Mouse (Mus musculus): Measurements from ENCODE around the gene Chsy1. TPM values are rescaled to one million over a fixed set of nuclear protein-coding genes. Genes with fewer than 3 reads are reported as not detected.
A peak's percentile ranks its signal among the peaks of the same experiment; 100 is the strongest.

Chsy1 gene
- polyA plus RNA-seq, 1 experiment from 2014 or later: 10.0 TPM

DNA sequence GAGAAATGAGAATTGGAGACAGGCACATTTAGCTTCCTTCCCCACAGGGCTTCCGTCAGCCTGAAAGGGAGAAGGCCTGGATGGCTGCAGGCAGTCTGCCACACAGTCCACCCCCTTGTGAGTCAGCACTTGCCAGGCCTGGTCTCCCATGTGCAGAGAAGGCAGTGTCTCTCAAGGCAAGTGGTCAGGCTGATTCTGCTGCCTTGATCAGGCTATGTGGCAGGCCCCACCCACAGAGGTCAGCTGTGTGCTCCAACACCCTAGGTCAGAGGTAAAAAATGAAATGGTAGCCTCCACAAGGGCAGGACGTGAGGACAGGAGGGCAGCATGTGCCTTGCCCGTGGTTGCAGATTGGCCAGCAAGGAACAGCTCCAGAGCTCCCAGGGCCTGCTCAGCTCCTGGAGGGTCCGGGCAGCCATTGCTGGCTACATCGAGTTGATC, 90.1 kb downstream of the Chsy1 start:
- H3K9ac ChIP-seq (ENCODE audit: low read depth, low read length): no peak overlapping the region
- no peaks in the 10 kb centered on the region for H3K36me3 ChIP-seq (ENCODE audit: control insufficient read depth, insufficient read depth, low read length)
- 82% methylated on average over 5 of the region's 5 CpGs for WGBS

DNA sequence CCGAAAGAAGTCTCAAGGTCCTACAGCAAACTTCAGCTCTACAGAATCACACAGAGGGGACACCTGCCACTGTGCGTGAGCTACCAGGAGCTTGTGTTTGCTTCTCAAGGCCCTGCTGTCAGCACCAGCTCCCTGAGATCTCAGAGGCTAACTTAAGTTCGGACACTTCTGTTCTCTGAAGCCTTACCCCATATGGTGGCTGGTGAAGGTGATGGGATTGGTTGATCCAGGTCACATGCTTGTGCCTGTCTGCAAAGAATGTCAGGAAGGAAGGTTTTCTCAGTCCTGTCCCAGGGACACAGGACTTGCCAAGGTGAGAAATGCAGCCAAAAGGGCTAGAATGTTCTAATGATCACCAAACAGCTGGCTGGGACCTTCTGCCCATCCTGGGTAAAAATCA, 91.1 kb downstream of the Chsy1 start:
- H3K36me3 ChIP-seq (ENCODE audit: control insufficient read depth, insufficient read depth, low read length): no peaks in the 10 kb centered on the region
- no peak overlapping the region for H3K27ac ChIP-seq (ENCODE audit: low read depth, low read length)
- no peak overlapping the region for H3K9ac ChIP-seq (ENCODE audit: low read depth, low read length)
- H3K4me1 ChIP-seq (ENCODE audit: control insufficient read depth, insufficient read depth, low read depth, low read length): no peaks in the 10 kb centered on the region
- H3K4me2 ChIP-seq (ENCODE audit: low read length): no peak overlapping the region
- ATAC-seq: no peak
- 79% methylated on average over 3 of the region's 3 CpGs for WGBS
- H3K9me3 ChIP-seq (ENCODE audit: control insufficient read depth, low read length): peaks cover 4% of the 10 kb centered on the region; the same call in 1 of the 2 replicates
- no peak overlapping the region for H3K4me3 ChIP-seq (ENCODE audit: low read length)
- H3K27me3 ChIP-seq (replicated peaks; ENCODE audit: control insufficient read depth, insufficient read depth, low read length): no peaks in the 10 kb centered on the region

More for the DNA sequence above, 90.1 kb downstream of the Chsy1 start:
- Histone ChIP-seq H3K4me3 (ENCODE audit: low read length) (no peak overlapping the region), H3K9me3 (ENCODE audit: control insufficient read depth, low read length) (peaks cover under 1% of the 10 kb centered on the region; the same call in 1 of the 2 replicates), H3K27me3 (replicated peaks; ENCODE audit: control insufficient read depth, insufficient read depth, low read length) (no peaks in the 10 kb centered on the region), H3K4me1 (ENCODE audit: control insufficient read depth, insufficient read depth, low read depth, low read length) (no peaks in the 10 kb centered on the region), H3K4me2 (ENCODE audit: low read length) (no peak overlapping the region), H3K27ac (ENCODE audit: low read depth, low read length) (no peak overlapping the region)
- ATAC-seq: peak; percentile 41; the same call in 1 of the 2 replicates

- H3K4me1 ChIP-seq (ENCODE audit: control insufficient read depth, insufficient read depth, low read depth, low read length): no peaks in the 10 kb centered on the region
- no peak overlapping the region for H3K4me2 ChIP-seq (ENCODE audit: low read length)
- 34% methylated on average over 8 of the region's 8 CpGs for WGBS
- peak; percentile 84 for ATAC-seq
- no peak overlapping the region for H3K9ac ChIP-seq (ENCODE audit: low read depth, low read length)
- no peak overlapping the region for H3K4me3 ChIP-seq (ENCODE audit: low read length)
- no peaks in the 10 kb centered on the region for H3K27me3 ChIP-seq (replicated peaks; ENCODE audit: control insufficient read depth, insufficient read depth, low read length)
- no peaks in the 10 kb centered on the region for H3K36me3 ChIP-seq (ENCODE audit: control insufficient read depth, insufficient read depth, low read length)
- H3K9me3 ChIP-seq (ENCODE audit: control insufficient read depth, low read length): peaks cover 4% of the 10 kb centered on the region; the same call in 1 of the 2 replicates
- no peak overlapping the region for H3K27ac ChIP-seq (ENCODE audit: low read depth, low read length)
These were observed 91.6 kb downstream of the Chsy1 start for GRCm38 (mm10) chr7:66200791-66201450.

DNA sequence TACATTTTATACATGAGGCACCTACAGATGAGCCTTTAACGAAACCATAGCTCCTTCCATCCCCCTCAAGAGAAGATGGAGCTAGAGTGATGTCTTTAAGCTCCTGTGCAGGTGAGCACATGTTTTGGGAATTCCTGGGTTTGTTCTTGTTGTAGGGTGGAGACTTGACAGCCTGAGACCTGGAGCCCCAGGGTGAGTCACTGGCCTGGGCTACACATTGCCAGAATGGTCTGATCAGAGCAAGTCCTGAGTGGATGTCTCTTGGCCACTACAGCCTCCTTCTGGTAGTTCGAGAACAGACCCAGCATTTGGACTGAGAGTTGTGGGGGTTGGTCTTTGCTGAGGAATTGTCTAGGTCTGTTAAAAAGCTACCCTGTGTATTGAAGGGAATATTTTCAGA, 92.3 kb downstream of the Chsy1 start:
- H3K4me3 ChIP-seq (ENCODE audit: low read length): no peak overlapping the region
- H3K27ac ChIP-seq (ENCODE audit: low read depth, low read length): no peak overlapping the region
- H3K4me2 ChIP-seq (ENCODE audit: low read length): no peak overlapping the region
- H3K27me3 ChIP-seq (replicated peaks; ENCODE audit: control insufficient read depth, insufficient read depth, low read length): no peaks in the 10 kb centered on the region
- peaks cover 4% of the 10 kb centered on the region; the same call in 1 of the 2 replicates for H3K9me3 ChIP-seq (ENCODE audit: control insufficient read depth, low read length)
- no peaks in the 10 kb centered on the region for H3K36me3 ChIP-seq (ENCODE audit: control insufficient read depth, insufficient read depth, low read length)
- no peak overlapping the region for H3K9ac ChIP-seq (ENCODE audit: low read depth, low read length)
- ATAC-seq: no peak
- 85% methylated on average over 2 of the region's 2 CpGs for WGBS
- H3K4me1 ChIP-seq (ENCODE audit: control insufficient read depth, insufficient read depth, low read depth, low read length): no peaks in the 10 kb centered on the region

- WGBS: 88% methylated on average over 2 of the region's 2 CpGs
These were observed 100.6 kb downstream of the Chsy1 start for GRCm38 (mm10) chr7:66209920-66210319.

GRCm38 (mm10) chr7:66212887-66213286, 103.6 kb downstream of the Chsy1 start:
- WGBS: 89% methylated on average over 1 of the region's 1 CpGs
- Histone ChIP-seq H3K27ac (ENCODE audit: low read depth, low read length) (no peak overlapping the region), H3K36me3 (ENCODE audit: control insufficient read depth, insufficient read depth, low read length) (no peaks in the 10 kb centered on the region), H3K4me1 (ENCODE audit: control insufficient read depth, insufficient read depth, low read depth, low read length) (peaks cover 8% of the 10 kb centered on the region), H3K9ac (ENCODE audit: low read depth, low read length) (no peak overlapping the region), H3K9me3 (ENCODE audit: control insufficient read depth, low read length) (no peaks in the 10 kb centered on the region), H3K27me3 (replicated peaks; ENCODE audit: control insufficient read depth, insufficient read depth, low read length) (no peaks in the 10 kb centered on the region), H3K4me2 (ENCODE audit: low read length) (no peak overlapping the region), H3K4me3 (ENCODE audit: low read length) (no peak overlapping the region)
- ATAC-seq: no peak

More at GRCm38 (mm10) chr7:66209920-66210319, 100.6 kb downstream of the Chsy1 start:
- no peak overlapping the region for H3K4me3 ChIP-seq (ENCODE audit: low read length)
- no peaks in the 10 kb centered on the region for H3K4me1 ChIP-seq (ENCODE audit: control insufficient read depth, insufficient read depth, low read depth, low read length)
- no peak overlapping the region for H3K27ac ChIP-seq (ENCODE audit: low read depth, low read length)
- H3K27me3 ChIP-seq (replicated peaks; ENCODE audit: control insufficient read depth, insufficient read depth, low read length): no peaks in the 10 kb centered on the region
- H3K4me2 ChIP-seq (ENCODE audit: low read length): no peak overlapping the region
- ATAC-seq: no peak
- H3K36me3 ChIP-seq (ENCODE audit: control insufficient read depth, insufficient read depth, low read length): no peaks in the 10 kb centered on the region
- H3K9me3 ChIP-seq (ENCODE audit: control insufficient read depth, low read length): peaks cover 3% of the 10 kb centered on the region; the same call in 1 of the 2 replicates
- no peak overlapping the region for H3K9ac ChIP-seq (ENCODE audit: low read depth, low read length)

GRCm38 (mm10) chr7:66214477-66214876, 105.2 kb downstream of the Chsy1 start:
- no peak for ATAC-seq
- no peak overlapping the region for H3K4me2 ChIP-seq (ENCODE audit: low read length)
- WGBS: 67% methylated on average over 6 of the region's 6 CpGs
- H3K9ac ChIP-seq (ENCODE audit: low read depth, low read length): no peak overlapping the region
- H3K4me3 ChIP-seq (ENCODE audit: low read length): no peak overlapping the region
- no peaks in the 10 kb centered on the region for H3K36me3 ChIP-seq (ENCODE audit: control insufficient read depth, insufficient read depth, low read length)
- H3K27me3 ChIP-seq (replicated peaks; ENCODE audit: control insufficient read depth, insufficient read depth, low read length): no peaks in the 10 kb centered on the region
- no peaks in the 10 kb centered on the region for H3K9me3 ChIP-seq (ENCODE audit: control insufficient read depth, low read length)
- H3K27ac ChIP-seq (ENCODE audit: low read depth, low read length): no peak overlapping the region
- H3K4me1 ChIP-seq (ENCODE audit: control insufficient read depth, insufficient read depth, low read depth, low read length): peaks cover 16% of the 10 kb centered on the region

- H3K9ac ChIP-seq (ENCODE audit: low read depth, low read length): no peak overlapping the region
- H3K9me3 ChIP-seq (ENCODE audit: control insufficient read depth, low read length): no peaks in the 10 kb centered on the region
- no peaks in the 10 kb centered on the region for H3K27me3 ChIP-seq (replicated peaks; ENCODE audit: control insufficient read depth, insufficient read depth, low read length)
- H3K4me2 ChIP-seq (ENCODE audit: low read length): no peak overlapping the region
- H3K27ac ChIP-seq (ENCODE audit: low read depth, low read length): no peak overlapping the region
- peaks cover 16% of the 10 kb centered on the region for H3K4me1 ChIP-seq (ENCODE audit: control insufficient read depth, insufficient read depth, low read depth, low read length)
- no peak overlapping the region for H3K4me3 ChIP-seq (ENCODE audit: low read length)
- no peak for ATAC-seq
- H3K36me3 ChIP-seq (ENCODE audit: control insufficient read depth, insufficient read depth, low read length): no peaks in the 10 kb centered on the region
- 81% methylated on average over 1 of the region's 1 CpGs for WGBS
These were observed 106.6 kb downstream of the Chsy1 start for GRCm38 (mm10) chr7:66215911-66216310.

- Histone ChIP-seq H3K4me2 (ENCODE audit: low read length) (no peak overlapping the region), H3K9me3 (ENCODE audit: control insufficient read depth, low read length) (no peaks in the 10 kb centered on the region), H3K36me3 (ENCODE audit: control insufficient read depth, insufficient read depth, low read length) (no peaks in the 10 kb centered on the region), H3K27me3 (replicated peaks; ENCODE audit: control insufficient read depth, insufficient read depth, low read length) (no peaks in the 10 kb centered on the region), H3K4me1 (ENCODE audit: control insufficient read depth, insufficient read depth, low read depth, low read length) (peaks cover 16% of the 10 kb centered on the region), H3K9ac (ENCODE audit: low read depth, low read length) (no peak overlapping the region), H3K27ac (ENCODE audit: low read depth, low read length) (no peak overlapping the region), H3K4me3 (ENCODE audit: low read length) (no peak overlapping the region)
- ATAC-seq: 0 out of 2 replicates have a peak, but pooled peaks have one; percentile 16
- WGBS: 76% methylated on average over 7 of the region's 7 CpGs
These were observed 107.7 kb downstream of the Chsy1 start for GRCm38 (mm10) chr7:66217011-66217410.

Measured in hindbrain, embryonic 16.5 days (tissue).